Mouse (Mus musculus) spleen, adult 10 weeks (tissue): ENCODE results near the gene Arrdc2. TPM values are rescaled to one million over a fixed set of nuclear protein-coding genes. Genes with fewer than 3 reads are reported as not detected.

ENCODE experiments used
- polyA plus RNA-seq: library from polyadenylated mRNA; stranded (reverse); fragments of 350-450 nt; fragmentation: Illumina TruSeq; extraction: RNeasy Lipid Tissue Mini Kit (QIAGEN cat#74804); gene quantifications from one replicate; pipeline ENCODE4 v1.2.3, GENCODE M21; 2015; ENCODE audit warnings: low replicate concordance; ENCODE audit not compliant: insufficient read depth

Gene Arrdc2
- polyA plus RNA-seq, result 20.4 TPM

GRCm38 (mm10) chr8:70839408-70840351 is at the start of gene Arrdc2:
Gene Arrdc2, minus strand, starts transcription at chr8:70839720.

GRCm38 (mm10) chr8:70873364-70873985 is 34.0 kb upstream of the Arrdc2 start, which contains the start of gene Ccdc124:
Gene Ccdc124, minus strand, starts transcription at chr8:70873935.

GRCm38 (mm10) chr8:70862824-70863641 is 23.5 kb upstream of the Arrdc2 start, which contains the start of gene Kcnn1:
Gene Kcnn1, minus strand, starts transcription at chr8:70863258.

GRCm38 (mm10) chr8:70808239-70808638 is 31.3 kb downstream of the Arrdc2 start, which contains the start of gene Il12rb1:
Gene Il12rb1, plus strand, starts transcription at chr8:70808449.

GRCm38 (mm10) chr8:70804481-70805206 is 34.9 kb downstream of the Arrdc2 start, which contains the start of gene Mast3:
Gene Mast3, minus strand, starts transcription at chr8:70805054.

Other genes starting within 250 kb of the Arrdc2 start
- gene Isyna1, start 245.3 kb downstream of the Arrdc2 start, polyA plus RNA-seq, result 9.0 TPM
- 8.2 TPM for gene Ssbp4, start 230.8 kb downstream of the Arrdc2 start, polyA plus RNA-seq
- gene Lrrc25, start 223.6 kb downstream of the Arrdc2 start, polyA plus RNA-seq, result 13.8 TPM
- gene Gdf15, start 207.3 kb downstream of the Arrdc2 start, polyA plus RNA-seq, result not detected
- 5.5 TPM for gene Pgpep1, start 179.3 kb downstream of the Arrdc2 start, polyA plus RNA-seq
- gene Lsm4, start 166.5 kb downstream of the Arrdc2 start, polyA plus RNA-seq, result 21.5 TPM
- 22.5 TPM for gene Jund, start 140.8 kb downstream of the Arrdc2 start, polyA plus RNA-seq
- not detected for gene Iqcn, start 136.3 kb downstream of the Arrdc2 start, polyA plus RNA-seq
- gene Gm3336, start 121.2 kb downstream of the Arrdc2 start, polyA plus RNA-seq, result 1.5 TPM
- gene Pde4c, start 116.0 kb downstream of the Arrdc2 start, polyA plus RNA-seq, result 0.72 TPM
- 4.4 TPM for gene Rab3a, start 85.0 kb downstream of the Arrdc2 start, polyA plus RNA-seq
- gene Mpv17l2, start 78.8 kb downstream of the Arrdc2 start, polyA plus RNA-seq, result 14.0 TPM
- gene Pik3r2, start 63.0 kb downstream of the Arrdc2 start, polyA plus RNA-seq, result 6.9 TPM
- 32.4 TPM for gene Mast3, start 34.7 kb downstream of the Arrdc2 start, polyA plus RNA-seq
- gene Il12rb1, start 31.3 kb downstream of the Arrdc2 start, polyA plus RNA-seq, result 1.8 TPM
- 0.17 TPM for gene Kcnn1, start 23.5 kb upstream of the Arrdc2 start, polyA plus RNA-seq
- gene Ccdc124, start 34.2 kb upstream of the Arrdc2 start, polyA plus RNA-seq, result 3.4 TPM
- gene Slc5a5, start 53.0 kb upstream of the Arrdc2 start, polyA plus RNA-seq, result 0.30 TPM
- 1,731 TPM for gene Rpl18a, start 57.7 kb upstream of the Arrdc2 start, polyA plus RNA-seq
- gene Map1s, start 66.2 kb upstream of the Arrdc2 start, polyA plus RNA-seq, result 7.1 TPM